Mouse (Mus musculus): ENCODE results near the gene Adamts7. TPM values are rescaled to one million over a fixed set of nuclear protein-coding genes. Genes with fewer than 3 reads are reported as not detected.

The Adamts7 gene
- polyA plus RNA-seq, 2 experiments, result 19.4 to 44.3 TPM

DNA sequence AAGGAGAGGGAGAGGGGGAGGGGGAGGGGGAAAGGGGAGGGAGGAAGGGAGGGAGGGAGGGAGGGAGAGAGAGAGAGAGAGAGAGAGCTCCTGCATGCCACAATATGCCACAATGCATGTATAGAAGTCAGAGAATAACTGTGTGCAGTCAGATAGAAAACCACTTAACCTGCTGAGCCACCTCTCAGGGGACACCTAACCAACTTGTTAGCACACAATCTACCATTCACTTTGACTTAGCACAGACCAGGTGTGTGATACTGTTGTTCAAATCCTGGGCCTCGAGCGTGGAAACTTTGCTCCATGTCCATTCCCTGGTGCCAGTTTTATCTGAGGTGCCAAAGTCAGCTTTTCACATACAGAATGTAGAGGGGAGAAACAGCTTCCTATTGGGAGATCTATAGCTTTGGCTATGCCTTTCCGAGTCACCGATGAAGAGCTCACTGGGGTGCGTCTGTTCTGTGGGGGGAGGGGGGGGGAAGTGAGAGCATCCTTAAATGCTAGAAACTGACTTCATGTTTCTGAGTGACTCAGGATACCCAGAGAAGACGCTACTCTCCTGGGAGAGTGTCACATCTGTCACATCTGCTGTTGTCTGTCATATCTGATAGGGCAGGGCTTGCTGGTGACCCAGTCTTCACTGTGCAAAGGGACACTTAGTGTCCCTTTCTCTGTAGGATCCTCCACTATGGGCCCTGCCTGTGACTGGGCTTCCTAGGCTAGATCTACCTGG lies 19.0 kb downstream of the Adamts7 start:
- TF ChIP-seq POLR2A (IDR thresholded peaks at IDR 0.05; ENCODE audit: borderline replicate concordance, extremely low read depth, insufficient read depth, insufficient read length), result no peak

DNA sequence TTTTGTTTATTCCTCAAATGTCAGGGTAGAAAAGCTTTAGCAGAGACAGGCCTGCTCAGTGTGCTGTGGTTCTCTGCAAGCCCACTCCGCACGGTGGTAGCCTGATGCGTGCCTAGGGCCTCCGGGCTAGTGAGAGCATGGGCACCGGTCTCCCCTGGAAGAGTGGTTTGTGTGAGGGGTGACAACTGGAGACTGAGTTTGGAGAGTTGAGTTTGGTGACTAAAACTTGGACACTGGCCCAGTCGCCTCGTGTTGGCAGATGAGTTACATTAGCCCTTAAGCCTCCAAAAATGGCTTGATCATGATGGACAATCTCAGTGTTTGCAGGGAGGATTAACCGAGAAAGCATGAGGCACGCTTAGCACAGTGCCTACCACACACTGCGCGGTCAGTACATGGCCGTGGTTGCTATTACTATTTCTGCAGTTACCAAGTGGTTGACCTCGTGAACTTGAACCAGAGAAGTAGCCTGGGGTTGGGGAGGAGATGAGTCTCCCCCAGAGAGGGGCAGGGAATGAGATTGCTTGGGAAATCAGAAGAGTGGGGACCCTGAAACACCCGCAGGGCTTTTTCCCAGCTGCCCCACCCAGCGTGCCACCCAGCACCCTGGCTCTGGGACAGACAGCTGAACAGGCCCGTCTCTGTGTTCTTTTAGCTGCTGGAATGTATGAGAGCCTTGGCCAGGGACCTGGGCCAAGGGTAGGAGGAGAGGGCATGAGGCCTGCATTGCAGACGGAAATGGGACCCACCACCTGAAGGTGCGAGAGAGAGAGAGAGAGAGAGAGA lies 20.0 kb downstream of the Adamts7 start:
- Histone ChIP-seq H3K4me2 (replicated peaks; ENCODE audit: low read depth, low read length, severe bottlenecking) (no peak overlapping the region), H3K4me1 (ENCODE audit: control insufficient read depth, insufficient read depth, low read length) (no peaks in the 10 kb centered on the region; the same call in 1 of the 2 replicates), H3K27ac (replicated peaks; ENCODE audit: low read depth, low read length) (no peak overlapping the region), H3K4me3 (replicated peaks; ENCODE audit: low read length) (no peak overlapping the region), H3K9me3 (ENCODE audit: control insufficient read depth, low read length) (no peaks in the 10 kb centered on the region), H3K27me3 (ENCODE audit: control insufficient read depth, insufficient read depth, low read length) (no peaks in the 10 kb centered on the region), H3K36me3 (ENCODE audit: control insufficient read depth, insufficient read depth, low read length) (peaks cover 38% of the 10 kb centered on the region), H3K9ac (ENCODE audit: low read depth, low read length, severe bottlenecking) (no peak overlapping the region)
- DNase-seq (ENCODE audit: low spot score) (no peak), ATAC-seq (ENCODE audit: low FRiP score, low read depth) (no peak)
- 88% methylated on average over 18 of the region's 18 CpGs for WGBS
- TF ChIP-seq POLR2A (IDR thresholded peaks at IDR 0.05; ENCODE audit: borderline replicate concordance, extremely low read depth, insufficient read depth, insufficient read length), result no peak

More for the DNA sequence above, 19.0 kb downstream of the Adamts7 start:
- Histone ChIP-seq H3K4me2 (replicated peaks; ENCODE audit: low read depth, low read length, severe bottlenecking) (no peak overlapping the region), H3K27me3 (ENCODE audit: control insufficient read depth, insufficient read depth, low read length) (no peaks in the 10 kb centered on the region), H3K27ac (replicated peaks; ENCODE audit: low read depth, low read length) (no peak overlapping the region), H3K36me3 (ENCODE audit: control insufficient read depth, insufficient read depth, low read length) (peaks cover 32% of the 10 kb centered on the region), H3K9me3 (ENCODE audit: control insufficient read depth, low read length) (no peaks in the 10 kb centered on the region), H3K4me1 (ENCODE audit: control insufficient read depth, insufficient read depth, low read length) (no peaks in the 10 kb centered on the region; the same call in 1 of the 2 replicates), H3K4me3 (replicated peaks; ENCODE audit: low read length) (no peak overlapping the region), H3K9ac (ENCODE audit: low read depth, low read length, severe bottlenecking) (no peak overlapping the region)
- 90% methylated on average over 6 of the region's 6 CpGs for WGBS
- DNase-seq (ENCODE audit: low spot score) (no peak), ATAC-seq (ENCODE audit: low FRiP score, low read depth) (no peak)

DNA sequence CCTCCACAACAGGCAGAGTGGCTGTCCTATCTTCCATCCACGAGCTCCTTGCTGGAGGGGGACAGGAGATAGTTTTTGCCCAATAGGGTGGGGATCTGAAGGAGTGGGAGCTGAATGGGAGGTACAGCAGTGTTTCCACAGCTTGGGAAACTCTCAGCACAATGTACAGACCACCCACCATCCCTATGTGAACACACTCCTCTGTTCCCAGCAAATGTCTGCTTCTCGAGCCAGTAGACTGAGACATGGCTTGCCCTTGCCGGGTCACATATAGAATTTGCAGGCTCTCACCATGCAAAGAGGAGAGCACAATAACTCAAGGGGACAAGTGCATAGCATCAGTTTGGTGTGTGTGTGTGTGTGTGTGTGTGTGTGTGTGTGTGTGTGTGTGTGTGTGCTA lies 20.7 kb downstream of the Adamts7 start:
- Histone ChIP-seq H3K9me3 (ENCODE audit: control insufficient read depth, low read length) (no peaks in the 10 kb centered on the region), H3K4me1 (ENCODE audit: control insufficient read depth, insufficient read depth, low read length) (no peaks in the 10 kb centered on the region; the same call in 1 of the 2 replicates), H3K36me3 (ENCODE audit: control insufficient read depth, insufficient read depth, low read length) (peaks cover 39% of the 10 kb centered on the region), H3K27ac (replicated peaks; ENCODE audit: low read depth, low read length) (no peak overlapping the region), H3K9ac (ENCODE audit: low read depth, low read length, severe bottlenecking) (no peak overlapping the region), H3K4me3 (replicated peaks; ENCODE audit: low read length) (no peak overlapping the region), H3K27me3 (ENCODE audit: control insufficient read depth, insufficient read depth, low read length) (no peaks in the 10 kb centered on the region), H3K4me2 (replicated peaks; ENCODE audit: low read depth, low read length, severe bottlenecking) (no peak overlapping the region)
- WGBS, result 77% methylated on average over 3 of the region's 3 CpGs
- no peak for TF ChIP-seq POLR2A (IDR thresholded peaks at IDR 0.05; ENCODE audit: borderline replicate concordance, extremely low read depth, insufficient read depth, insufficient read length)
- DNase-seq (ENCODE audit: low spot score) (no peak), ATAC-seq (ENCODE audit: low FRiP score, low read depth) (no peak)

DNA sequence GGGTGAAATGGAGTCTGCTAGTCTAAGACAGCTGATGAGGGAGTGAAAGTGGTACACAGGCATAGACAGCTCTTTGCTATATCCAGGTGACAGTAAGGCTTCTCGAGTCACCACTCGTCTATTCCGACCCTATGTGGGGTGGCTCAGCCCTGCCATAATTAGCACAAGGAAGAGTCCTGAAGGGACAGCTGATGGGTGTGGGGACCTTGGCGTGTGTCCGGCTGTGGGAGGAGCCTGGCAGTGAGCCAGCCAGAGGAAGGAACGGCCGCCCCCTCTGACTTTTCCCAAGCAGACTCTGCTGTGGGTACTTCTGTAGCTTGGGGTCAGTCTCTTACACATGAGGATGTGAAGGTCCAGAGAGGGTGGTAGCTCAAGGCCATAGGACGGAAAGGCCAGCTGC lies 21.2 kb downstream of the Adamts7 start:
- Histone ChIP-seq H3K4me3 (replicated peaks; ENCODE audit: low read length) (no peak overlapping the region), H3K9me3 (ENCODE audit: control insufficient read depth, low read length) (no peaks in the 10 kb centered on the region), H3K27me3 (ENCODE audit: control insufficient read depth, insufficient read depth, low read length) (no peaks in the 10 kb centered on the region), H3K4me1 (ENCODE audit: control insufficient read depth, insufficient read depth, low read length) (no peaks in the 10 kb centered on the region; the same call in 1 of the 2 replicates), H3K9ac (ENCODE audit: low read depth, low read length, severe bottlenecking) (no peak overlapping the region), H3K4me2 (replicated peaks; ENCODE audit: low read depth, low read length, severe bottlenecking) (no peak overlapping the region), H3K27ac (replicated peaks; ENCODE audit: low read depth, low read length) (no peak overlapping the region), H3K36me3 (ENCODE audit: control insufficient read depth, insufficient read depth, low read length) (peaks cover 37% of the 10 kb centered on the region)
- ATAC-seq (ENCODE audit: low FRiP score, low read depth), result peak; percentile 56
- DNase-seq (ENCODE audit: low spot score), result no peak
- 57% methylated on average over 8 of the region's 8 CpGs for WGBS
- TF ChIP-seq POLR2A (IDR thresholded peaks at IDR 0.05; ENCODE audit: borderline replicate concordance, extremely low read depth, insufficient read depth, insufficient read length), result no peak

DNA sequence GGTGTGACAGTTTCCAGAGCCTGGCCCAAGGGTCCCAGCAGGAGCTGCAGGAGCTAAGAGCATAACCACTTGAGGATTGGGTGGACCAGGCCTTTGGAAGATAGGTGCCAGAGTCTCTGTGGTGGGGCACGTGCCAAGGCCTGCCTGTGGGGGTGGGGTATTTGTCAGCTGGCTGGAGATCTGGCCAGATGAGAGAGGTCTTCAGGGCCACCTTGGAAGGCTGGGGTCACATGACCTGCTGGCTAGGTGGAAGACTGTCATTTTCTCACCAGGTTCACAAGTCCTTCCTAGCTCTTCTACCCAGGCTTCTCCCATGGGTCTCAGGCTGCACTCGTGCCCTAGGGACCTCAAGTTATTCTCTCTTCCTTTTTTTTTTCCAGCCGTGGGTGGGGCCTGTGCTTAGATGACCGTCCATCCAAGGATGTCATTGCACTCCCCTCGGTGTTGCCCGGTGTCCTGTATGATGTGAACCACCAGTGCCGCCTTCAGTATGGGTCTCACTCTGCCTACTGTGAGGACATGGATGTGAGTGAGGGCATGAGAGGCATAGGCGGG lies 22.6 kb downstream of the Adamts7 start:
- no peak for TF ChIP-seq POLR2A (IDR thresholded peaks at IDR 0.05; ENCODE audit: borderline replicate concordance, extremely low read depth, insufficient read depth, insufficient read length)
- no peak overlapping the region for H3K9ac ChIP-seq (ENCODE audit: low read depth, low read length, severe bottlenecking)
- H3K27me3 ChIP-seq (ENCODE audit: control insufficient read depth, insufficient read depth, low read length), result no peaks in the 10 kb centered on the region
- H3K9me3 ChIP-seq (ENCODE audit: control insufficient read depth, low read length), result no peaks in the 10 kb centered on the region
- ATAC-seq (ENCODE audit: low FRiP score, low read depth) (no peak), DNase-seq (ENCODE audit: low spot score) (no peak)
- H3K4me1 ChIP-seq (ENCODE audit: control insufficient read depth, insufficient read depth, low read length), result no peaks in the 10 kb centered on the region; the same call in 1 of the 2 replicates
- H3K4me3 ChIP-seq (replicated peaks; ENCODE audit: low read length), result no peak overlapping the region
- peaks cover 39% of the 10 kb centered on the region for H3K36me3 ChIP-seq (ENCODE audit: control insufficient read depth, insufficient read depth, low read length)
- no peak overlapping the region for H3K4me2 ChIP-seq (replicated peaks; ENCODE audit: low read depth, low read length, severe bottlenecking)
- 84% methylated on average over 8 of the region's 8 CpGs for WGBS
- no peak overlapping the region for H3K27ac ChIP-seq (replicated peaks; ENCODE audit: low read depth, low read length)
